Mouse (Mus musculus): ENCODE measurements around the gene Rap1gds1.

Gene Rap1gds1

DNA sequence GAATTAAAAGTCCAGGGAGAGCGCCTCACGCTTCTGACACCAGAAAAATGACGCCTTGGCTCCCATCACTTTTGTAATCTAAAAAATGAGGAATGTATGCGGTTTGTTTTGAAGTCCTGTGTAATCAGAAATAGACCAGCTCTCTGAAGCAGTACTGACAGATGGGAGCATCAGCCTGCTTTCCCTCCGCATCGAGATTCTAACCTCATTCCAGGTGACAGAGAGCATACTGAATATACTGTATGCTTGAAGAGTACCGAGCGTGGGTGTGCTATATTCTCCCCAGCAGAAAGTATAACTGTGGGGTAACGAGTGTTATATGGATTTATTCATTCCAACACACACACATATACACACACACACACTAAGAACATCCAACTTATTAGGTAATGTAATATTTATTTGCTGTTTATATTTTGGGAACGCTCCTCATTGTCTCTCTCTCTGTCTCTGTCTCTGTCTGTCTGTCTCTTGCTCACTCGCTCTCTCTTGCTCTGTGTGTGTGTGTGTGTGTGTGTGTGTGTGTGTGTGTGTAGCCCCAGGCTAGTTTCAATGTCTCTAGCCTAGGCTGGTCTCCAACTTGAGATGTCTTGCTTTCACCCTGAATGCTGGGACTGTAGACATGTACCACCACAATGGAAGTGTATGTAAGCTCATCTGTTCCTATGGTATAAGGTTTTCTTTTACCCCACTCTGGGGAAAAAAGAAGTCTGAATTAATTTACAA, 193.8 kb downstream of the Rap1gds1 start:
- no peak for DNase-seq (ENCODE audit: extremely low spot score, low read depth, low spot score)

DNA sequence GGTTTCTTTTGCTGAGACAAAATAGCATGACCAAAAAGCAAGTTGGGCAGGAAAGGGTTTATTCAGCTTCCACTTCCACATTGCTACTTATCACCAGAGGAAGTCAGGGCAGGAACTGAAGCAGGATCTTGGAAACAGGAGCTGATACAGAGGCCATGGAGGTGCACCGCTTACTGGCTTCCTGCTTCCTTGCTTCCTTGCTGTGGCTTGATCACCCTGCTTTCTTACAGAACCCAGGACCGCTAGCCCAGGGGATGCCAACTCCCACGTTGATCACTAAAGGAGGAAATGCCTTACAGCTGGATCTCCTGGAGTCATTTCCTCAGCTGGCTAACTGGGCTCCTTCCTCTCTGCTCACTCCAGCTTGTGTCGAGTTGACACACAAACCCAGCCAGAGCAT, 197.3 kb downstream of the Rap1gds1 start:
- DNase-seq (ENCODE audit: extremely low spot score, low read depth, low spot score), result no peak

DNA sequence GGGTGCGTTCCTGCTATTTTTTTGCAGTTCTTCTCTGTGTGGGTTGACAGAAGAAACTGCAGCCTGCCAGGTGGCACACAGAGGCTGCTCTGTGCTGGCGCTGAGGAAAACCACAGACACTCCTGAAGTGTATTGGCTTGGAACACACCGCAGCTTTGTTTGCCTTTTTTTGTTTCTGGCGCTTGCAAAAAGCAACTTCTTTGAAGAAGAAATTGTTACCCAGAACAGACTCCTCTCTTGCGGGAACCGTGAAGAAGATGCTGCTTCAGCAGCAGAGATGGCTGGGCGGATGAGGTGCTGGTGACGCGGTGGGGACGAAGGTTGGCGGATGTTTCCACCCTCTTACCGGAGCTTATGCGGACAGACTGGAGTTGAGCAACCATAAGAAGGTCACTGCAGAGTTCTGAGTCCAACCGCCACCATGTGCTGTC, 198.1 kb downstream of the Rap1gds1 start:
- no peak for DNase-seq (ENCODE audit: extremely low spot score, low read depth, low spot score)

DNA sequence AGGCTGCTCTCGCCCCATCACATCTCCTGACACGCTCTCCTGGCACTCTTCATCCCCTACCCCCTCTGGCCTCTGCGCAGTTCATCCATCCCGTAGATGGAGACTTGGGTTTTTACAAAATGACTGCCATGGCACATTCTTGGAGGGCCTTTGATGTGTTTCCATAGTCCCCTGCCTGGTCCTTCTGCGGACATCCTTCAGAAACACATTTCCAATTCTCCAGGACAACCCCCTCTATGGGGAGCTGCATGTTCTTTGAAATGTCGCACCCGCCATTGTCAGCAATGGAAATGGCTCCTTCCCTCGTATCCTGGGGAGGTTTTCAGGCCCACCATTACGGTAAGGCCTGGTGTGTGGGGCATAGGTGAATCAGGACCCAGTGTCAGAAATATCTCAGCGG, 198.6 kb downstream of the Rap1gds1 start:
- DNase-seq (ENCODE audit: extremely low spot score, low read depth, low spot score), result no peak

DNA sequence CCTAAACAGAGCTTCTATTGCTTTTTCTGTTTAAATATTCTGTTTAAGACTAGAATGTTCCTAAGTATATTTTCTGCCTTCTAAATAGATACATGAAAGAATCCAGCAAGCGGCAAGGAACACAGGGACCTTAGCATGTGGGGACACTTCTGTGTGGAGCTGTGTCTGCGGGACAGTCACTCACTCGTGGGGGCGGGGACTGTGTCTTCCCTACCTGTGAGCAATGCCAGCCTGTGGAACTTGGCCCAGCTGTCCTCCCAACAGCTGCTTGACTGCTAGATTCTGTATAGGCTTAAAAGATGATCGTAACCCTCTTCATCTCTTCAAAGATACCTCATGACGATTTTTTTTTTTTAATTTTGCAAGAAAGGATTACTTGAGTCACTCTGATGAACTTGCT, 199.1 kb downstream of the Rap1gds1 start:
- no peak for DNase-seq (ENCODE audit: extremely low spot score, low read depth, low spot score)

Data from hindlimb bud, embryonic 11.5 days (tissue).